30 mouse cellular contexts compared by ENCODE assay signal in the genomic region with DNA sequence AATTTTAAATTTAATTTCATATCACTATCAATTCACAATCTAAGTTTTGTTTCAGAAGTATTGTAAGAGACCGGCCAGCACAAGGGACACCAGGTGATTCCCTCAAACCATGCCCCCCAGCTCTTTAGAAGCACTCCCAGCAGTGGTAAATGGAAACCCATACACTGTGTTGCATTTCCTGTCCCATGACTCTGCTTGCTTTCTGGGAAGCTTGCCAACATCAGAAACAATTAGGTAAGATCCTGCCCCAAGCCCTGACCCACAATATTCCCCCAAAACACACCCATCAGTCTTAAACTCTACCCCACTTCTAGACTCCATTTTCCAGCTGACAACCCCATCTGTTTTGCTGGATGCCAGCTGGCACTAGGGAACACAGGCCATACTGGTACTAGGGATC.
DNase-seq lines count a peak whose midpoint lies in the region; ATAC-seq and TF ChIP-seq lines count a peak whose summit lies in the region.
"Had no signal": no experiment of that assay in that cellular context is flagged by ENCODE, and none has a peak within 500 bp of the region (broad histone marks: within the 10 kb centered on the region; RNA-seq: fewer than 3 reads in every experiment).

No protein-coding gene starts in this region.

- no peaks in the 10 kb centered on the region for H3K4me1 ChIP-seq in cerebellum, adult 2 months (ENCODE audit: control insufficient read depth, insufficient read depth, low read length)
- H3K4me1 ChIP-seq: embryonic facial prominence, embryonic 12.5 days; forebrain, embryonic 10.5 days; forebrain, embryonic 13.5 days; heart, embryonic 12.5 days; heart, embryonic 15.5 days had no signal

- TF ChIP-seq POLR2A in cerebellum, adult 2 months (IDR thresholded peaks at IDR 0.05; ENCODE audit: borderline replicate concordance, insufficient read depth, low read length), result no peak

- H3K27me3 ChIP-seq in cerebellum, adult 2 months (ENCODE audit: control insufficient read depth, insufficient read depth, low read length), result no peaks in the 10 kb centered on the region
- H3K27me3 ChIP-seq: CH12.LX; embryonic facial prominence, embryonic 12.5 days; forebrain, embryonic 13.5 days; heart, embryonic 12.5 days; heart, embryonic 15.5 days; Patski had no signal

- TF ChIP-seq CTCF in cerebellum, adult 2 months (IDR thresholded peaks at IDR 0.05; ENCODE audit: borderline replicate concordance, insufficient read depth, low read depth, low read length), result no peak

- no peak overlapping the region for H3K27ac ChIP-seq in cerebellum, adult 2 months (ENCODE audit: insufficient read depth, low read length)
- H3K27ac ChIP-seq: embryonic facial prominence, embryonic 12.5 days; forebrain, embryonic 10.5 days; forebrain, embryonic 13.5 days; heart, embryonic 15.5 days; hindbrain, embryonic 14.5 days; hindbrain, postnatal 0 days had no signal

- peak; percentile 3 for DNase-seq in retina, postnatal 1 day
- no peak for DNase-seq in retina, embryonic 14.5 days (ENCODE audit: low spot score)
- peak; percentile 30 for DNase-seq in adipocyte (ENCODE audit: low spot score)
- no peak for DNase-seq in cerebellum, adult 2 months
- DNase-seq in yolk sac, embryonic 10.5 days (ENCODE audit: low spot score), result no peak
- DNase-seq: adrenal gland, adult 8-10 months; adrenal gland, postnatal 25 days; B cell, adult 2 months; cerebellum, adult 8-10 months; cerebellum, postnatal 10 days; cerebellum, postnatal 36 days; gastrocnemius, postnatal 10 days; heart, adult 18-20 months; heart, postnatal 10 days; heart, postnatal 36 days; kidney, adult 18-20 months had no signal

- peak; percentile 56 for ATAC-seq in granulocyte monocyte progenitor cell, adult 5-6 weeks (replicated peaks; ENCODE audit: poor library complexity, severe bottlenecking)
- no peak for ATAC-seq in erythroblast, adult 5-6 weeks (replicated peaks; ENCODE audit: low FRiP score, poor library complexity, severe bottlenecking)
- ATAC-seq: forebrain, embryonic 13.5 days; forebrain, embryonic 16.5 days; hindbrain, postnatal 0 days; inflammation-experienced regulatory T-cells, adult 6 months; intestine, embryonic 16.5 days; Patski had no signal

- no peak overlapping the region for H3K4me3 ChIP-seq in cerebellum, adult 2 months (replicated peaks; ENCODE audit: insufficient read depth, low read depth, low read length)
- H3K4me3 ChIP-seq: embryonic facial prominence, embryonic 12.5 days; forebrain, embryonic 10.5 days; forebrain, embryonic 13.5 days; heart, embryonic 12.5 days; heart, embryonic 15.5 days had no signal

- WGBS in cerebellum, adult 2 months, result 98% methylated on average over 1 of the region's 1 CpGs

Comparison
In these comparisons a context has a peak if more than half of its experiments do, and no peak if none do; other contexts are left out.
1. DNase-seq: peak in retina, postnatal 1 day (single experiment) and adipocyte (single experiment); none in retina, embryonic 14.5 days (single experiment), cerebellum, adult 2 months (0 of 2) and yolk sac, embryonic 10.5 days (single experiment).